Mouse (Mus musculus) forebrain, embryonic 11.5 days (tissue): Measurements from ENCODE around the gene Cpt1a. TPM values are rescaled to one million over a fixed set of nuclear protein-coding genes. Genes with fewer than 3 reads are reported as not detected.

Experiments used
- ATAC-seq: fragments of 200-750 bp; cut with Nextera tagmentation; replicated peaks from 2 replicates; pipeline ENCODE4 v1.8.0; 2017; ENCODE audit warnings: moderate TSS enrichment; ENCODE audit not compliant: low FRiP score
- DNase-seq: peaks from one replicate; pipeline ENCODE4 v3.0.0-alpha.2; 2017; ENCODE audit warnings: low spot score
- H3K27ac ChIP-seq: fragments of 300-500 bp; sonication (generic); 2 replicates; pipeline ENCODE4 v1.5.1; 2014; ENCODE audit warnings: low read depth, low read length
- H3K27me3 ChIP-seq: fragments of 300-500 bp; sonication (generic); 2 replicates; pipeline ENCODE4 v1.6.1; 2014; ENCODE audit warnings: mild to moderate bottlenecking, low read length, mixed read lengths; ENCODE audit not compliant: control insufficient read depth, insufficient read depth
- H3K36me3 ChIP-seq: fragments of 300-500 bp; sonication (generic); 2 replicates; pipeline ENCODE4 v1.6.1; 2014; ENCODE audit warnings: mild to moderate bottlenecking, low read length, moderate library complexity, mixed read lengths; ENCODE audit not compliant: control insufficient read depth, insufficient read depth
- H3K4me1 ChIP-seq: fragments of 300-500 bp; sonication (generic); replicated peaks from 2 replicates; pipeline ENCODE4 v1.6.1; 2014; ENCODE audit warnings: low read length, mixed read lengths; ENCODE audit not compliant: control insufficient read depth, insufficient read depth
- H3K4me2 ChIP-seq: fragments of 300-500 bp; sonication (generic); 2 replicates; pipeline ENCODE4 v1.6.1; 2014; ENCODE audit warnings: low read depth, mild to moderate bottlenecking, low read length, moderate library complexity, mixed read lengths; ENCODE audit not compliant: severe bottlenecking
- H3K4me3 ChIP-seq: fragments of 300-500 bp; sonication (generic); 2 replicates; pipeline ENCODE4 v1.5.1; 2014; ENCODE audit warnings: low read depth, low read length
- H3K9ac ChIP-seq: fragments of 300-500 bp; sonication (generic); 2 replicates; pipeline ENCODE4 v1.6.1; 2014; ENCODE audit warnings: low read length
- H3K9me3 ChIP-seq: fragments of 300-500 bp; sonication (generic); 2 replicates; pipeline ENCODE4 v1.6.1; 2016; ENCODE audit warnings: low read length, mixed read lengths; ENCODE audit not compliant: control insufficient read depth
- WGBS: fragments of 180-500 bp; shearing (Covaris S2); extraction: QIAGEN DNeasy Blood & Tissue Kit; methylation state at CpG from one replicate; pipeline ENCODE4 v1.1.7; 2014; 5-methylcytosine and 5-hydroxymethylcytosine counted together
- polyA plus RNA-seq: library from polyadenylated mRNA; unstranded; fragments of >200 nt; fragmentation: Nextera tagmentation; extraction: Ambion mirVana; gene quantifications from 2 replicates; pipeline ENCODE4 v1.2.1, GENCODE M21; 2014

Cpt1a gene
- polyA plus RNA-seq, 1 experiment from 2014 or later: 10.0 TPM

GRCm38 (mm10) chr19:3295245-3295644, 26.9 kb upstream of the Cpt1a start:
- Histone ChIP-seq H3K9me3 (no peaks in the 10 kb centered on the region), H3K4me3 (no peak overlapping the region), H3K9ac (no peak overlapping the region), H3K27me3 (no peaks in the 10 kb centered on the region), H3K4me2 (no peak overlapping the region), H3K27ac (no peak overlapping the region), H3K4me1 (no peaks in the 10 kb centered on the region), H3K36me3 (no peaks in the 10 kb centered on the region; the same call in 1 of the 2 replicates)
- 88% methylated on average over 6 of the region's 6 CpGs for WGBS
- ATAC-seq (no peak), DNase-seq (no peak)

GRCm38 (mm10) chr19:3297034-3297433, 25.1 kb upstream of the Cpt1a start:
- H3K9me3 ChIP-seq: no peaks in the 10 kb centered on the region
- no peaks in the 10 kb centered on the region for H3K36me3 ChIP-seq
- no peak overlapping the region for H3K4me3 ChIP-seq
- ATAC-seq: no peak
- no peaks in the 10 kb centered on the region for H3K27me3 ChIP-seq
- no peak overlapping the region for H3K9ac ChIP-seq
- no peak for DNase-seq
- no peak overlapping the region for H3K4me2 ChIP-seq
- no peaks in the 10 kb centered on the region for H3K4me1 ChIP-seq
- no peak overlapping the region for H3K27ac ChIP-seq

GRCm38 (mm10) chr19:3297775-3298174, 24.4 kb upstream of the Cpt1a start:
- ATAC-seq: no peak
- H3K9ac ChIP-seq: no peak overlapping the region
- no peaks in the 10 kb centered on the region for H3K36me3 ChIP-seq
- no peak overlapping the region for H3K27ac ChIP-seq
- no peaks in the 10 kb centered on the region for H3K27me3 ChIP-seq
- no peaks in the 10 kb centered on the region for H3K9me3 ChIP-seq
- no peaks in the 10 kb centered on the region for H3K4me1 ChIP-seq
- H3K4me3 ChIP-seq: no peak overlapping the region
- 89% methylated on average over 7 of the region's 7 CpGs for WGBS
- H3K4me2 ChIP-seq: no peak overlapping the region
- DNase-seq: no peak

- Histone ChIP-seq H3K4me1 (no peaks in the 10 kb centered on the region), H3K27ac (no peak overlapping the region), H3K9ac (no peak overlapping the region), H3K9me3 (no peaks in the 10 kb centered on the region), H3K27me3 (no peaks in the 10 kb centered on the region), H3K4me2 (no peak overlapping the region), H3K4me3 (no peak overlapping the region), H3K36me3 (no peaks in the 10 kb centered on the region)
- no peak for ATAC-seq
- DNase-seq: no peak
- WGBS: 76% methylated on average over 4 of the region's 4 CpGs
These were observed 18.1 kb upstream of the Cpt1a start for GRCm38 (mm10) chr19:3304017-3304416.

GRCm38 (mm10) chr19:3307175-3307949, 14.8 kb upstream of the Cpt1a start:
- no peak overlapping the region for H3K27ac ChIP-seq
- ATAC-seq (no peak), DNase-seq (no peak)
- no peaks in the 10 kb centered on the region for H3K27me3 ChIP-seq
- no peaks in the 10 kb centered on the region for H3K4me1 ChIP-seq
- H3K36me3 ChIP-seq: no peaks in the 10 kb centered on the region
- no peak overlapping the region for H3K4me3 ChIP-seq
- no peak overlapping the region for H3K4me2 ChIP-seq
- H3K9ac ChIP-seq: no peak overlapping the region
- 50% methylated on average over 16 of the region's 16 CpGs for WGBS
- H3K9me3 ChIP-seq: no peaks in the 10 kb centered on the region

GRCm38 (mm10) chr19:3319341-3319740, 2.8 kb upstream of the Cpt1a start:
- no peaks in the 10 kb centered on the region for H3K36me3 ChIP-seq
- H3K4me1 ChIP-seq: peaks cover 5% of the 10 kb centered on the region; the same call in 1 of the 2 replicates
- no peak for ATAC-seq
- no peak overlapping the region for H3K4me3 ChIP-seq
- no peak overlapping the region for H3K4me2 ChIP-seq
- peaks cover 23% of the 10 kb centered on the region for H3K27me3 ChIP-seq
- H3K27ac ChIP-seq: no peak overlapping the region
- no peak for DNase-seq
- no peak overlapping the region for H3K9ac ChIP-seq
- WGBS: 90% methylated on average over 2 of the region's 2 CpGs
- no peaks in the 10 kb centered on the region; the same call in 1 of the 2 replicates for H3K9me3 ChIP-seq

- Histone ChIP-seq H3K4me1 (peaks cover 12% of the 10 kb centered on the region; the same call in 1 of the 2 replicates), H3K9ac (no peak overlapping the region), H3K4me3 (no peak overlapping the region), H3K4me2 (no peak overlapping the region), H3K27me3 (peaks cover 23% of the 10 kb centered on the region), H3K9me3 (no peaks in the 10 kb centered on the region; the same call in 1 of the 2 replicates), H3K36me3 (no peaks in the 10 kb centered on the region), H3K27ac (no peak overlapping the region)
- WGBS: 78% methylated on average over 7 of the region's 7 CpGs
- DNase-seq (no peak), ATAC-seq (no peak)
These were observed 2.0 kb upstream of the Cpt1a start for GRCm38 (mm10) chr19:3320086-3320485.

GRCm38 (mm10) chr19:3320801-3321200, 1.3 kb upstream of the Cpt1a start:
- no peak overlapping the region for H3K4me2 ChIP-seq
- no peak overlapping the region for H3K27ac ChIP-seq
- no peaks in the 10 kb centered on the region for H3K36me3 ChIP-seq
- no peaks in the 10 kb centered on the region; the same call in 1 of the 2 replicates for H3K9me3 ChIP-seq
- no peak for DNase-seq
- no peak for ATAC-seq
- H3K27me3 ChIP-seq: peaks cover 23% of the 10 kb centered on the region
- WGBS: 74% methylated on average over 3 of the region's 3 CpGs
- H3K4me3 ChIP-seq: no peak overlapping the region
- no peak overlapping the region for H3K9ac ChIP-seq
- H3K4me1 ChIP-seq: peaks cover 13% of the 10 kb centered on the region; the same call in 1 of the 2 replicates

GRCm38 (mm10) chr19:3321617-3322016, 517 bp upstream of the Cpt1a start:
- Histone ChIP-seq H3K9me3 (no peaks in the 10 kb centered on the region; the same call in 1 of the 2 replicates), H3K4me3 (no peak overlapping the region), H3K4me2 (no peak overlapping the region), H3K9ac (no peak overlapping the region), H3K36me3 (no peaks in the 10 kb centered on the region), H3K27ac (no peak overlapping the region), H3K4me1 (peaks cover 20% of the 10 kb centered on the region; the same call in 1 of the 2 replicates), H3K27me3 (peaks cover 23% of the 10 kb centered on the region)
- ATAC-seq (no peak), DNase-seq (no peak)
- 8% methylated on average over 11 of the region's 11 CpGs for WGBS
